Mouse (Mus musculus) spleen, postnatal 4 days (tissue): ENCODE results near the gene Nkain4.

ENCODE experiments used
- DNase-seq, 2 experiments: peaks; one replicate each; pipeline ENCODE4 v3.0.0; 2022; ENCODE audit warnings: low spot score in 2 of 2

Nkain4 gene

GRCm38 (mm10) chr2:180952731-180953171 is 1.7 kb downstream of the Nkain4 start:
- DNase-seq = no peak

DNA sequence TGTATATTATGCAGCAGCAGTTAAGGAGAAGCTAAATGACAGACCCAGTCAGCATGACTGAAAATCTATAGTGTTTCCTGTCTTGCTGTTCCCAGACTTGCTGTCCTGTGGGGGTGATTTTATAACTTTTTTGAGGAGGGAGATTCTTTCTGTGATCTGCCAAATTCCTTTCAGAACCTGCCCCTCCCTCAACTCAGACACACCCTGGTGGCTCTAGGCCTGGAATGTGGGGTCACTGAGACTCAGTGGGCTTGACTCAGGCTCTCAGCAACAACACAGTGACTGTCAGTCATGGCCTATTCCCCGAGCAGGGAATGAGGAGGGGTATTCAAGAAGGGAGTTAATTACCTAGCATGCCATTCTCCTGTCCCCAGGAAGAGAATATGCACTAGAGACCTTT is 4.6 kb downstream of the Nkain4 start:
- no peak for DNase-seq

- DNase-seq = no peak
Observed at GRCm38 (mm10) chr2:180941869-180942268, 12.6 kb downstream of the Nkain4 start.

GRCm38 (mm10) chr2:180940187-180940586 is 14.3 kb downstream of the Nkain4 start:
- no peak for DNase-seq

- DNase-seq = no peak
Observed at GRCm38 (mm10) chr2:180932418-180932817, 22.1 kb downstream of the Nkain4 start.

DNA sequence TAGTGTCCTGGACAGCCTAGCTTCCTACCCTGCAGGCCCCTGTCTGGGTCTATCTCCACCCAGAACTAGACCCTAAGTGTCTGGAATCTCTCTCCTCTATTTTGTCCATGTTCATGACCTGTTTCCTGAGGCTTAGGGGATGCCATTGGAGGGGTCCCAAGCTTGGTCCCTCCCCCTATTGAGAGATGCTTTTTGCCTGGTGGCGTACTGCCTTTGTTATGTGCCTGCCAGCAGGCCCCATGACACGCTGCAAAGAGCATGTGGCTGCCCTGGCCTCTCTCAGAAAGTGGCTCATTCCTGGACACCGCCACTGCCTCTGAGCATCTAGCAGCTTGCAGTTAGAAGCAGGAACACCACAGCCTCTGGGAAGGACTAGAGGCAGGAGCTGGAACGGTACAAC is 25.8 kb downstream of the Nkain4 start, which contains the start of gene Birc7:
TSS of gene Birc7 (plus strand) at position 301 of the 400 bp plus-strand sequence.
- no peak for DNase-seq

DNA sequence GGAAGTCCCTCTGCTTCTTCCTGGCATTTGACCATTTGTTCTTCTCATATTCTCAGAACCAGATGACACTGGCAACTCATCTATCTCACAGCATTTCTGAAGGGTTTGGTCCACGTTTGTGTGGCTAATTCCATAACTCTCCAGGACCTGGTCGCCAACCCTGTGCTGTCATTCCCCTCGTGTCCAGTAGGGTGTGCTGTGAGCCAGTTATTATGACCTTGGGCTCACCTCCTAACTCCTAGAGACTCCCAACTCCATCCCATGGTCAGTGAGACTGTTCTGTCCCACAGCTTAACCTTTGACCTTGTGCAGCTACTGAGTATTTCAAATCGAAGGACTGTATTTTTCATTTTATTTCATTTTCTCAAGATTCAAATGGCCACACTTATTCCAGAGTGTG is 29.3 kb downstream of the Nkain4 start:
- DNase-seq = peak; percentile 60 to 81

- no peak for DNase-seq
Observed at GRCm38 (mm10) chr2:180922739-180923138, 31.8 kb downstream of the Nkain4 start.

DNA sequence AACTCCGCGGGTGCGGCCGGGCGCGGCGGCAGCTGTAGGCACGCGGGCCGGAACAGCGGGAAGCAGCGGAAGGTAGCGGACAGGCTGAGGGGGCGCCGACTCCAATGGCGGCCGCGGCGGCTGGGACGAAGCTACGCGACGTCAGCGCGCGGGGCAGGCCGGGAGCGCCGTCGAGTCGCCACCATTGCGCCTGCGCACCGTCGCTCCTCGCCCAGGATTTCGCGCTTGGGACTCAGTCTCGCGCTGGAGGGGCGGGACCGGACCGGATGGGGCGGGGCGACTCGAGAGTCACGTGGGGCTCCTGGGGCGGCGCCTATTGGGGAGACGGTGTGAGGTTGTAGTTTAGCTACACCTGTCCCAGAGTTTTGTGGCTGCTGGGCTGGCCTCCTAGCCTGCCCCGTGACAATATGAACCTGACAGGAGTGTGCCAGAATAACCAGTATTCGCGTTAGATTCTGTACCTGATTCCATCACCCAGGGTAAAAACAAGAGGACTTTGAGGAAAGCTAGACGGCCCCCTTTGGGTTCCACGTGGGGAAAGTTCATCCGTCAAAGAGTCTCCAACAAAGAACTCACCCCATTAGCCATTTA is 33.6 kb downstream of the Nkain4 start, which contains the start of gene Ythdf1:
TSS of gene Ythdf1 (minus strand) at position 140 of the 591 bp plus-strand sequence.
- peak; percentile 99 to 100 for DNase-seq

- peak; percentile 43 to 80 for DNase-seq
Observed at GRCm38 (mm10) chr2:180919913-180920809, 34.3 kb downstream of the Nkain4 start.

- DNase-seq = no peak
Observed at GRCm38 (mm10) chr2:180915886-180916433, 38.5 kb downstream of the Nkain4 start.

- no peak for DNase-seq
Observed at GRCm38 (mm10) chr2:180910928-180911327, 43.6 kb downstream of the Nkain4 start.

DNA sequence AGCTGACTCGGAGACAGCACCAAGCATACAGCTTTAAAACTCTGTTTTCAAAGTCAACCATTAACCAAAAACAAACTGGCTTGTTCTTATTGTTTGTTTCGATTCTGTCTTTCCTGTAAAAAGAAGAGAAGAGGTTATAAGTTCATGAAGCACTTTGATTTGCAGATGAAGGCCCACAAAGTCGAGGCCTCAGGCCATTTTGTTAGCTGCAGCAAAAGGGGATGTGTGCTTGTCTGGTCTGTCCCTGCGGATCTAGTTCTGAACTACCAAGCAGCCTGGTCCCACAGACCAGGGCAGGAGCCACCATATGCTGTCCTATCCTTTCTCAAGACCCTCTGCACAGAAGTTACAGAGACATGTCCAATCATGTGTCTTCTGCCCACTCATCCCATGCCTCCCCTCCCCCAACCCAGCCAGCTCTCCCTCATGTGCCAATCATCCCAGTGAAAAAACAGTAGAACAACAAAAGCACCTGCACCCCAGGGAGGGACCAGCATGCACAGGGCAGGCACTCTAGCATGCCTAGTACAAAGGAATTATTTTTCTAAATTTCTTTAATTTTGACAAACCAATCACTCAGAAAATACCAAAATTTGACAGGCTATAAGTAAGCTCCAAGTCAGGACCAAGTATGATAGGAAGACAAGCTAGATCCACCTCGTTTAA is 48.8 kb downstream of the Nkain4 start:
- no peak for DNase-seq

DNA sequence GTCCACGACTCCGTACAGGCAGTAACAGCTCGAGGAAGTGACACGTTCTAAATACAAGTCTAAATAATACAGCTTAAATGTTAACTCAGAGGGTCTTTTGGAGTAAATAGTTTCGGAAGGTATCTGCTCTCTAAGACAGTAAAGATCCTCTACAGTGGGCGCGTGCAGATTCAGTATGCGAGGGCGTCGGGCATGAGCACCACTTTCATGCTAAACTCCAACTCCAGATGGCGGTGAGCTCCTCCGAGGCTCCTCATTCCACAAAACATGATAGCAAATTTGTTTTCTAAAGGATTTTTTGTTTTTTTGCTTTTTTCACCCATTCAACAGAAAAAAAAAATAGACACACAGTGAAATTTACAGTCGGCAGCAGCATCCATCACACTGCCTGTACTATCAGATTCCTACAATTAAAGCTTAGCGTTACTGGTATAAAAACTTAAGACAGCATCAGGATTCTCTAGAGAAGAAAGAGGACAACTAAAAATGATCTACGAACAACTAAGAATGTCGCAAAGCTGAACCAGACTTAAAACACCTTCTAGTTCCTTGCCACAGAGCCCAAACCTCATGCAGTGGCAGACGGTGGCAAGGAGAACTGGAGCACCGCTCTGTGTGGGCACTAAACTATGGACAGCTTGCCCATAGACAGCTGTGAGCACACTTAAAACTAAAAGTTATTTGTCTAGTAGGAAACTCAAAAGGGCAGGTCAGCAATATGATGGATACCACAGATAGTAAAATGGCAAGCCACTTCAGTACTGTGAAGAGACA is 49.9 kb downstream of the Nkain4 start:
- no peak for DNase-seq

- DNase-seq = no peak
Observed at GRCm38 (mm10) chr2:180902086-180902485, 52.4 kb downstream of the Nkain4 start.

DNA sequence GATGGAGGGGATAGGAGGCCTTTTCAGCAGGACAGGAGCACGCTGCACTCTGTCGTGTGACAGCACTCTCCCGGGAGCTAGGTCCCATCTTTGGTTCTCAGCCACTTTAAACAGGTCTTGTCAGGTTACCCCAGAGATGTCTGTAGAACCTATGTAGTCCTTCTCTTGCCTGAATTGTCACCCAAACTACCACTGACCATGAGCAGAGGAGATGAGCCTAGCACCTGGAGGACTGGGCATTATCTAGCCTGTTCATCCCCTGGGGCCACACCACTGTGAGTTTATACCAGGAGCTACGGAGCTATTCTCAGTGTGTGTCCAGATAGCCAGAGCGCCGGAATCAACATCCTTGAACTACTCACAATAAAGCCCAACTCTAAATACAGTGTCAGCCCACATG is 56.6 kb downstream of the Nkain4 start:
- DNase-seq = no peak

DNA sequence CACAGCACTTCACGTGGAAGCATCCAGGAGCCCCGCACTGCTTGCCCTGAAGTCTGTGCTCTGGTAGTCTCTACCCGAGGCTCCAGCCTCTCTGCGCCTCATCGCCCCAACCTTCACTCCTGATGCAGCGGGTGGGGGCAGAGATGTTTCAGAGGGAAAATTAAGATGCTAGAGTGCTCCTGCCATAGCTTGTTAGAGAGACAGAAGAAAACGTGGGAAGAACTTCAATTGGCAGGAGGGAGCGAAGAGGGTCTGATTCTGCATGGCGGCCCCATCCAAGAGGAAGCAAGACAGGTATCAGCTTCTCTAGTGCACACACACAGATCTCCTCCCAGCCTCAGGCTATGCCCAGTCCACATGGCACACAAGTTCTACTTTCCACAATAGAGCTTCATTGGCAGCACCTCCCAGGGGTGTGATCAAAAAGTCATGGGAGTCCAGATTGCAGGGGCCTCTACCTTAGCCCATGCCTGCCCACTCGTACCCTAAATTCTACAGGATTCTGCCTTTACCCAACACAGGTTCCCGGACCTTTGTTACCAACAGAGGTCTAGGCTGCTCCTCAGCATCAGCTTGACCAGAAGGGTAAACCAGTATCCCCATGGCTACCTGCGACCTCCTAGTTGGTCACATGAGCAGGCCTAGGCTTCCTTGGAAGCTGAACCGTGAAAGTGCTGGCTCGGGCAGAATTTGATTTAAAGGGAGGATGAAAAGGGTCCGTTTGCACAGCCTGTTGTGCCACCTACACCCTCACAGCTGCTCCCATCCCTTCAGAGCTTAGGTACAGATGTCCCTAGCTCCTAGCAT is 57.5 kb downstream of the Nkain4 start:
- no peak for DNase-seq

- no peak for DNase-seq
Observed at GRCm38 (mm10) chr2:180895837-180896525, 58.5 kb downstream of the Nkain4 start.

GRCm38 (mm10) chr2:180895321-180895720 is 59.2 kb downstream of the Nkain4 start:
- no peak for DNase-seq

DNA sequence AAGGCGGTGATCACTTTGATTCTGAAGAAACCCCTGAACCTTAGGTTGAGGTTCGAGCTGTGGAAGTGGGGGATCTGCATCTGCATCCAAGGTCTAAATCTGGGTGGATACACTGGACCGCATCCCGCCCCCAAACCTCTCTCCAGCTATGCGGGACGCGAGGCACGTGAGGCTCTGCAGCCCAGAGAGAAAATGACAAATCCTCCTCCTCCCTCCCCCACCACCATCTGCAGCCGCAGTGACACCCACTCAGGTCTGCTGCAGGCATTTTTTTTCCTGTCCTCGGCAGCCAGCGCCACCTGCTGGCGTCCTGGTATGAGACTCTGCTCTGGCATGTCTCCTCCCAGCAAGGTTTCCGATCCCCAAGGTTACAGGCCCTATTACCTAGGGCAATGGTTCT is 59.8 kb downstream of the Nkain4 start:
- DNase-seq = peak; percentile 57 to 79
